Mouse (Mus musculus) forebrain, embryonic 15.5 days (tissue): Measurements from ENCODE around the gene Gm29776. TPM values are rescaled to one million over a fixed set of nuclear protein-coding genes. Genes with fewer than 3 reads are reported as not detected.

Experiments
- ATAC-seq: fragments of 200-750 bp; cut with Nextera tagmentation; replicated peaks from 2 replicates; pipeline ENCODE4 v1.8.0; 2017; ENCODE audit warnings: mild to moderate bottlenecking, moderate TSS enrichment, moderate library complexity
- H3K27ac ChIP-seq: fragments of 300-500 bp; sonication (generic); replicated peaks from 2 replicates; pipeline ENCODE4 v1.5.1; 2015; ENCODE audit warnings: mild to moderate bottlenecking, inconsistent platforms
- H3K27me3 ChIP-seq: fragments of 300-500 bp; sonication (generic); 2 replicates; pipeline ENCODE4 v1.6.1; 2015; ENCODE audit warnings: inconsistent platforms
- H3K36me3 ChIP-seq: fragments of 300-500 bp; sonication (generic); 2 replicates; pipeline ENCODE4 v1.6.1; 2015; ENCODE audit warnings: mild to moderate bottlenecking, inconsistent platforms
- H3K4me1 ChIP-seq: fragments of 300-500 bp; sonication (generic); 2 replicates; pipeline ENCODE4 v1.6.1; 2015; ENCODE audit warnings: inconsistent platforms
- H3K4me2 ChIP-seq: fragments of 300-500 bp; sonication (generic); replicated peaks from 2 replicates; pipeline ENCODE4 v1.6.1; 2015; ENCODE audit warnings: mild to moderate bottlenecking, inconsistent platforms
- H3K4me3 ChIP-seq: fragments of 300-500 bp; sonication (generic); 2 replicates; pipeline ENCODE4 v1.5.1; 2015; ENCODE audit warnings: mild to moderate bottlenecking, inconsistent platforms
- H3K9ac ChIP-seq: fragments of 300-500 bp; sonication (generic); replicated peaks from 2 replicates; pipeline ENCODE4 v1.6.1; 2015; ENCODE audit warnings: mild to moderate bottlenecking, inconsistent platforms
- H3K9me3 ChIP-seq: fragments of 300-500 bp; sonication (generic); 2 replicates; pipeline ENCODE4 v1.6.1; 2016; ENCODE audit warnings: inconsistent platforms
- WGBS: fragments of 180-500 bp; shearing (Covaris S2); methylation state at CpG from one replicate; pipeline ENCODE4 v1.1.7; 2015; ENCODE audit warnings: mixed read lengths; 5-methylcytosine and 5-hydroxymethylcytosine counted together
- polyA plus RNA-seq: library from polyadenylated mRNA; unstranded; fragments of >200 nt; fragmentation: Nextera tagmentation; extraction: Ambion mirVana; gene quantifications from 2 replicates; pipeline ENCODE4 v1.2.1, GENCODE M21; 2015

The Gm29776 gene
- 0.23 and 0.25 TPM in 2 replicates for polyA plus RNA-seq

- 71% methylated on average over 4 of the region's 4 CpGs for WGBS
- Histone ChIP-seq H3K36me3 (0 out of 2 replicates have a peak, but pooled peaks cover 2% of the 10 kb centered on the region), H3K4me1 (no peaks in the 10 kb centered on the region), H3K27ac (no peak within 1 kb of the TSS), H3K27me3 (no peaks in the 10 kb centered on the region), H3K4me2 (no peak within 1 kb of the TSS), H3K9ac (no peak within 1 kb of the TSS), H3K9me3 (no peaks in the 10 kb centered on the region), H3K4me3 (no peak within 1 kb of the TSS)
- ATAC-seq, result no peak
Observed at GRCm38 (mm10) chr14:54698733-54699132, at the start of gene Gm29776. TSS of gene Gm29776 (minus strand) at chr14:54698833.

DNA sequence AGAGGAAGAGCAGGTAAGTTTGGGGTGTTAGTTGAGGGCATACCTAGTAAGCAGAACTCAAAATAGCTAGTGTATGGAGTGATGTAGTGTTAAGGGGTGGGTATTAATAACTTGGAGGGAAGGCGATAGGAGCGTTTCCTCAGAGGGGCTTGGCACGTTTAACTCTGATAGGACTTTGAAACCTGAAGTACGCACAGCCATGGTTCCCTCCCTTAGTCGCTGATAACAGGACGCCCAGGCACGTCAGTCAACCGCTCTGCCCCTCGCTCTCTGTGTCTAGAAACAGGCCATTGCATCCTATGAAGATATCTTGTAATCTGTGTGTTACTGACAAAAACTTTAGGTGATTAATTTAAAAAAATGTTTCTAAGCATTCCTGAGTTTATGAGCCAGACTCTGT lies 47.4 kb upstream of the Gm29776 start:
- no peak overlapping the region for H3K4me2 ChIP-seq
- H3K9me3 ChIP-seq, result no peaks in the 10 kb centered on the region
- no peak for ATAC-seq
- H3K9ac ChIP-seq, result no peak overlapping the region
- H3K27me3 ChIP-seq, result no peaks in the 10 kb centered on the region
- WGBS, result 90% methylated on average over 9 of the region's 9 CpGs
- no peak overlapping the region for H3K4me3 ChIP-seq
- H3K27ac ChIP-seq, result no peak overlapping the region
- no peaks in the 10 kb centered on the region for H3K4me1 ChIP-seq
- H3K36me3 ChIP-seq, result no peaks in the 10 kb centered on the region

DNA sequence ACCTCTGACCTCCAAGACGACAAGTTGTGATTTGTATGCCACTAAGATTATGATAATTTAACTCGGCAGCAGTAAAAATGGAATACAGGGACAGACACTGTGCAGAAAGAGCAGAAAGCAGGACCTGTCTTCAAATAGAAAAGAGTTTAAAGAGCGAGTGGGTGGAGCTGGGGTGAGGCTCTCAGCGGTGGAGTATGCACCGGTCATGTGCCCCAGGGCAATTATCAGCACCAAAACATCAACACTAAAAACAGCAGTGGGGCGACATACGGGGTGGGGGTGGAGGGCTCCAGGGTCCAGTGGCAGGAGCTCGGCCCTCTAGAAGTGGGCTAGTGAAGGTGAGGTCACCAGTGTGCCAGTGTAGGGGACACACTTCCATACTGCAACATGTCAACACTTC lies 45.8 kb upstream of the Gm29776 start:
- no peak for ATAC-seq
- Histone ChIP-seq H3K4me3 (no peak overlapping the region), H3K4me2 (no peak overlapping the region), H3K36me3 (no peaks in the 10 kb centered on the region), H3K9me3 (no peaks in the 10 kb centered on the region), H3K9ac (no peak overlapping the region), H3K4me1 (no peaks in the 10 kb centered on the region), H3K27me3 (no peaks in the 10 kb centered on the region), H3K27ac (no peak overlapping the region)
- WGBS, result 78% methylated on average over 8 of the region's 8 CpGs

DNA sequence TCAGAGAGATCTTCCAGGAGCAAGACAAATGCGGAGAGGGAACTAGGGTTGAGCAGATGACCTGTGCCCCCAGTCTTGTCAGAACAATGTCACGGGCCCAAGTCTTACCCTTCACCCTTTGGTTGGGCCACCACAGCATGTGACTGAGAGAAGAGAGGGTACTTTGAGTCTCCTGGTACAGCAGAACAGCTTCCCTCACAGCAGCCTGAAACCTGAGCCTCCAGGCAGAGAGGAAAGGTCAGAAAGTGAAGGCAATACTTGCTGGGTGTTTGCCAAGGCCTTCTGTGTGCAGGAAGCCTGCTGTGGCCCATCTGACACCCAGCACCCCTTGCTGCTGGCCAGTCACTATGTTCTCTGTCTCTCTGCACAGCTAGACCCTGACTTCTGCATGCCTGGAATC lies 43.7 kb upstream of the Gm29776 start:
- H3K4me1 ChIP-seq, result 0 out of 2 replicates have a peak, but pooled peaks cover 5% of the 10 kb centered on the region
- H3K4me2 ChIP-seq, result no peak overlapping the region
- no peak overlapping the region for H3K27ac ChIP-seq
- ATAC-seq, result no peak
- no peak overlapping the region for H3K9ac ChIP-seq
- no peaks in the 10 kb centered on the region for H3K36me3 ChIP-seq
- H3K9me3 ChIP-seq, result no peaks in the 10 kb centered on the region
- H3K4me3 ChIP-seq, result no peak overlapping the region
- H3K27me3 ChIP-seq, result no peaks in the 10 kb centered on the region
- WGBS, result 80% methylated on average over 2 of the region's 2 CpGs

DNA sequence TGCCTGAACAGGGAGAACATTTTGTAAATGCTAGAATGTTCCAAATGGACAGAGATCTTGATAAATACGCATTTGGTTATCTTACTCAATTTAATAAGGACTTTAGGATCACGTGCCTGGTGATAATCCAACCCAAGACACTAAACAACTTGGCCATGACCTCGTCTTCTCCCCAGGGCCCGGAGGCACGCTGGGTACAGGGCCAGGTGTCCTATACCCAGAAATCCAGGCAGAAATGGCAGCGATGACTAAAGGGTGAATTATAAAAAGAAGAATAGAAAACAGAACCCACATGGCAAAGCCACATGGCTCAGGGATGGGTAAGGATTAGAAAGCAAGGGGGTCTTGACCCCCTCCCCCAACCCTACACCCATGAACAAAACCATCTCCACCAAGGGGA lies 43.1 kb upstream of the Gm29776 start:
- H3K36me3 ChIP-seq, result no peaks in the 10 kb centered on the region
- H3K27ac ChIP-seq, result no peak overlapping the region
- H3K9me3 ChIP-seq, result no peaks in the 10 kb centered on the region
- H3K4me2 ChIP-seq, result no peak overlapping the region
- H3K9ac ChIP-seq, result no peak overlapping the region
- WGBS, result 86% methylated on average over 6 of the region's 6 CpGs
- ATAC-seq, result no peak
- H3K4me3 ChIP-seq, result no peak overlapping the region
- H3K4me1 ChIP-seq, result peaks cover 11% of the 10 kb centered on the region; the same call in 1 of the 2 replicates
- no peaks in the 10 kb centered on the region for H3K27me3 ChIP-seq

- 46% methylated on average over 10 of the region's 10 CpGs for WGBS
- Histone ChIP-seq H3K4me3 (no peak overlapping the region), H3K4me1 (peaks cover 14% of the 10 kb centered on the region; the same call in 1 of the 2 replicates), H3K9me3 (no peaks in the 10 kb centered on the region), H3K36me3 (no peaks in the 10 kb centered on the region), H3K27ac (peak overlapping the region; percentile 34; the same call in 1 of the 2 replicates), H3K4me2 (no peak overlapping the region), H3K27me3 (no peaks in the 10 kb centered on the region), H3K9ac (no peak overlapping the region)
- no peak for ATAC-seq
Observed at GRCm38 (mm10) chr14:54737634-54738033, 39.0 kb upstream of the Gm29776 start.

DNA sequence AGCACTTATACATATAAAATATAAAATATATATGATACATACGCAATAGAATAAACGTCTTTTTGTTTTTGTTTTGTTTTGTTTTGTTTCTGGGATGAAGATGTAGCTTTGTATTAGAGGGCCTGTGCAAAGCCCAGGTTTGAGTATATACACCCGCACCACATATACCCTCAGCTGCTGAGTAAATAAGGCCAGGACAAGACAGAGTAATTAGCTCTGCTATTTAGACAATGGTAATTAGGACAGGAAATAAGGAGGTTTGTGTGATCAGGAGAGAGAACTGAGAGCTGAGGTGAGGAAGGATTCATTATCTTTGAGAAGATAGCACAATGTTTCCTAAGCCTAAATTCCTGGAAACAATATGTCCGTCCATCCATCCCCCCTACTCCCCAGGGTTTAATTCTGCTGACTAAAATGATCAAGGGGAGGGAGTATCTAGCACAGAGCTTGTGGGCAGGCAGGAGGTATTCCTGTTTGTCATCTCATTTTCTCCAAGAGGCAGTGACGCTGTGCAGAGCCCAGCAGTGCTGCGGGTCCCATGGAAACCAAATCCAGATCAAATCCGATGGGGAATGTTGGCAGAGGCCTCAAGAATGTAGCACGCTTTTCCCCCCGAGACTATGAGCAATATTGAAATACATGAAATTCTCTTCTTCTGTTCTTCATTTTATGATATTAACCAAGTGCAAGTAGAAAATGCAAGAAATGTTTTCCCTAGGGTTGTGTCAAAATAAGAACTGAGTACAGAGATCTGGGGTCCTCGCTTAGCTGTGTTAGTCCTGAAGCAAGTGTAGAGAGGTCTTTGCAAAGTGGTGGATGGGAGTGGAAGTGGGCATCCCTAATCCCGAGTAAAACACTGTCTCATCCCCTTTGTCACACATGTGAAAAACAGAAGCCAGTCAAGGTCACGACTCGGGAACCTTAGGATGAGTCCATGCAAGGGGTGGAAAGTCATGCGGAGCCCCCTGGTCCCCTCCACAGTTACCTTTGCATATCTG lies 38.2 kb upstream of the Gm29776 start:
- no peak overlapping the region for H3K4me2 ChIP-seq
- ATAC-seq, result peak; percentile 74
- no peaks in the 10 kb centered on the region for H3K9me3 ChIP-seq
- no peak overlapping the region for H3K4me3 ChIP-seq
- no peaks in the 10 kb centered on the region for H3K27me3 ChIP-seq
- WGBS, result 48% methylated on average over 14 of the region's 14 CpGs
- no peak overlapping the region for H3K9ac ChIP-seq
- peak overlapping the region; percentile 34; the same call in 1 of the 2 replicates for H3K27ac ChIP-seq
- peaks cover 14% of the 10 kb centered on the region; the same call in 1 of the 2 replicates for H3K4me1 ChIP-seq
- no peaks in the 10 kb centered on the region for H3K36me3 ChIP-seq

- ATAC-seq, result no peak
- no peak overlapping the region for H3K4me2 ChIP-seq
- WGBS, result 91% methylated on average over 4 of the region's 4 CpGs
- no peak overlapping the region for H3K9ac ChIP-seq
- H3K9me3 ChIP-seq, result no peaks in the 10 kb centered on the region
- no peaks in the 10 kb centered on the region for H3K27me3 ChIP-seq
- H3K36me3 ChIP-seq, result no peaks in the 10 kb centered on the region
- H3K27ac ChIP-seq, result no peak overlapping the region
- H3K4me3 ChIP-seq, result no peak overlapping the region
- H3K4me1 ChIP-seq, result peaks cover 17% of the 10 kb centered on the region; the same call in 1 of the 2 replicates
Observed at GRCm38 (mm10) chr14:54735221-54735620, 36.6 kb upstream of the Gm29776 start.

GRCm38 (mm10) chr14:54734004-54734403 lies 35.4 kb upstream of the Gm29776 start:
- Histone ChIP-seq H3K9ac (no peak overlapping the region), H3K4me3 (no peak overlapping the region), H3K9me3 (no peaks in the 10 kb centered on the region), H3K4me2 (no peak overlapping the region), H3K36me3 (no peaks in the 10 kb centered on the region), H3K27ac (no peak overlapping the region), H3K27me3 (no peaks in the 10 kb centered on the region), H3K4me1 (peaks cover 23% of the 10 kb centered on the region)
- 76% methylated on average over 4 of the region's 4 CpGs for WGBS
- ATAC-seq, result no peak

DNA sequence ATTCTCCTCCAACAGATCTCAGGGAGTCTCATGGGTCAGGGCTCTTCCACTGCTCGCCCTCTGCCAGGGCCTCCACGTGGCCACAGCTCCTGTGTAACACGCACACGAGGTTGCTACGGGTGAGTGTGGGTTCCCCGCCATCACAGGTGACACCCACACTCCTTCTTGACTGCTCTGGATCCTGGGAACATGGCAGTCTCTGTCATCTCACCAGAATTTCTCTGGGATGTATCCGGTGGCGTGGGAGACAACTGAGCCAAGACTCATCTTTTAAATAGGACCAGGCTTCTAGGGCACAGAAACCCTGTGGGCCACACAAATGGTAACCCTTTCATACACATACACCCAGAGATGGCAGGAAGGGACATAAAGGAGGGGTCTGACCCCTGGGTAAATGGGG lies 33.6 kb upstream of the Gm29776 start:
- H3K4me1 ChIP-seq, result peaks cover 16% of the 10 kb centered on the region
- no peak overlapping the region for H3K9ac ChIP-seq
- no peak overlapping the region for H3K4me3 ChIP-seq
- no peak for ATAC-seq
- H3K9me3 ChIP-seq, result no peaks in the 10 kb centered on the region
- no peak overlapping the region for H3K27ac ChIP-seq
- WGBS, result 88% methylated on average over 8 of the region's 8 CpGs
- H3K36me3 ChIP-seq, result no peaks in the 10 kb centered on the region
- no peaks in the 10 kb centered on the region for H3K27me3 ChIP-seq
- H3K4me2 ChIP-seq, result no peak overlapping the region

- 65% methylated on average over 6 of the region's 6 CpGs for WGBS
- peaks cover 9% of the 10 kb centered on the region for H3K4me1 ChIP-seq
- H3K27ac ChIP-seq, result peak overlapping the region; percentile 14
- H3K9ac ChIP-seq, result no peak overlapping the region
- no peaks in the 10 kb centered on the region for H3K36me3 ChIP-seq
- ATAC-seq, result peak; percentile 61; the same call in 1 of the 2 replicates
- no peaks in the 10 kb centered on the region for H3K9me3 ChIP-seq
- H3K4me2 ChIP-seq, result no peak overlapping the region
- no peaks in the 10 kb centered on the region for H3K27me3 ChIP-seq
- H3K4me3 ChIP-seq, result no peak overlapping the region
Observed at GRCm38 (mm10) chr14:54730305-54730704, 31.7 kb upstream of the Gm29776 start.

- H3K27me3 ChIP-seq, result no peaks in the 10 kb centered on the region
- H3K4me2 ChIP-seq, result peak overlapping the region; percentile 13
- H3K9ac ChIP-seq, result no peak overlapping the region
- no peak overlapping the region for H3K4me3 ChIP-seq
- peak overlapping the region; percentile 61 for H3K27ac ChIP-seq
- H3K9me3 ChIP-seq, result no peaks in the 10 kb centered on the region
- peak; percentile 58; the same call in 1 of the 2 replicates for ATAC-seq
- 56% methylated on average over 13 of the region's 13 CpGs for WGBS
- H3K4me1 ChIP-seq, result peaks cover 9% of the 10 kb centered on the region
- H3K36me3 ChIP-seq, result no peaks in the 10 kb centered on the region
Observed at GRCm38 (mm10) chr14:54728823-54729653, 30.4 kb upstream of the Gm29776 start.
